Mouse (Mus musculus) heart, adult 18-20 months (tissue): ENCODE measurements at regions not wholly inside any gene's neighbourhood (a gene's known extent, or its start where the extent isn't known, plus 50 kb on each side); places are given as distances from the start of the nearest gene placed in this dataset.

Experiments used
- DNase-seq, 2 experiments: peaks; one replicate each; pipeline ENCODE4 v3.0.0; 2021 to 2022; ENCODE audit warnings: mixed read lengths in 1 of 2

DNA sequence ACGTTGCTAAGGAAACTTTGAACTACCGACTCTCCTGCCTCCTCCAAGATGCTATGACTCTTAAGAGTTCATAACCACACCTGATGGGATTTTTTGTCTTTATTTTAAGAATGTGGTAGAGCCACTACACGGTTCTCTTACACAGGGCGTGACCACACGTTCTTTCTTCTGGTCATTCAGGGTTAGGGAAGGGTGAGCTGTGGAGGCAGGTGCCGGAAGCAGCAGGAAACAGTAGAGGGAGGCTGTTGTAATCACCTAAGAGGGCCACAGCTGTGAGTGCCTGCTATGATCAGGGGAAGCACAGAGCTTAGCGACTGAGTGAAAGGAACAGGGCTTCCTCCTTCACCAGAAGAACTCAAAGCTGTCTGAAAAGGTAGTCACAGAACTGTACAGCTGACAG, 50.6 kb upstream of the Larp1 start:
- DNase-seq, result no peak

DNA sequence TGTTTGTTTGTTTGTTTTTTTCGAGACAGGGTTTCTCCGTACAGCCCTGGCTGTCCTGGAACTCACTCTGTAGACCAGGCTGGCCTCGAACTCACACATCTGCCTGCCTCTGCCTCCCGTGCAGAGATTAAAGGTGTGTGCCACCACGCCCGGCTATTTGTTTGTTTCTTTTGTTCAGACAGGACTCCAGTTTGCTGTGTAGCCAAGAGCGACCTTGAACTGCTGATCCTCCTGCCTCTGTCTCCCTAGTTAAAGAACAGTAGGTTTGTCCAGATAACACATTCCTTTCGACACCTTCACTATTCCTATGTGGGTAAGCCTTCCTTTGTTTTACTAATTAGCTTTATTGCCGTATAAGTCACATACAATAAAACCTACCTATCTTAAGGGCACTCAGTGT, 52.0 kb upstream of the Larp1 start:
- no peak for DNase-seq

DNA sequence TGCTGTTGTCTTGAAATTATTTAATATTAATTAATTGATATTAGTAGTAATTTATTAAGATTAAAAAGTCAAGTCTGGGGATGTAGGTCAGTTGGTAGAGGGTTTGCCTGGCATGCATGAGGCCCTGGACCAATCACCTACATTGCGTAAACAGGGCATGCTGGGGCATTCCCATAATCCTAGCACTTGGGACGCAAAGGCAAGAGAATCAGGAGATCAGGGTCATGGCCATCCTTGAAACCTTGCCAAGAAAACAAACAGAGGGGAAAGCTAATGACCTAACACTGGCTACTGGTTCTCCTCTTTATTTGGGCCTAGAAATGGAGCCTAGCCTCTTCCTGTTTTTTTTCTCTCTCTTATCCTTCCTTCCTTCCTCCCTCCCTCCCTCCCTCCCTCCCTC, 52.8 kb upstream of the Larp1 start:
- DNase-seq, result no peak

DNA sequence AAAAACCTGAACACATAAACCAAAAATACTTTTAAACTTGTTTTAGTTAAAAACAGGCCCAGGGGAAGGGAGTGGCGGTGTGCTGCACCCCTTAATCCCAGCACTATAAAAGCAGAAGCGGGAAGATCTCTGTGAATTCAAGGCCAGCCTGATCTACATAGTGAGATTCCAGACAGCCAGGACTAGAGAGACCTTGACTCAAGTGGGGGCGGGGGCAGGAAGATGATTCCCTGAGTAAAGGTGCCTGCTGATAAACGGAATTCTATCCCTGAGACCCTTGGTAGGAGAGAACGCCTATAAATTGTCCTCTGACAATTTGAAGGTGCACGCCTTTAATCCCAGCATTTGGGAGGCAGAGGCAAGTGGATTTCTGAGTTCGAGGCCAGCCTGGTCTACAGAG, 53.4 kb upstream of the Larp1 start:
- no peak for DNase-seq

DNA sequence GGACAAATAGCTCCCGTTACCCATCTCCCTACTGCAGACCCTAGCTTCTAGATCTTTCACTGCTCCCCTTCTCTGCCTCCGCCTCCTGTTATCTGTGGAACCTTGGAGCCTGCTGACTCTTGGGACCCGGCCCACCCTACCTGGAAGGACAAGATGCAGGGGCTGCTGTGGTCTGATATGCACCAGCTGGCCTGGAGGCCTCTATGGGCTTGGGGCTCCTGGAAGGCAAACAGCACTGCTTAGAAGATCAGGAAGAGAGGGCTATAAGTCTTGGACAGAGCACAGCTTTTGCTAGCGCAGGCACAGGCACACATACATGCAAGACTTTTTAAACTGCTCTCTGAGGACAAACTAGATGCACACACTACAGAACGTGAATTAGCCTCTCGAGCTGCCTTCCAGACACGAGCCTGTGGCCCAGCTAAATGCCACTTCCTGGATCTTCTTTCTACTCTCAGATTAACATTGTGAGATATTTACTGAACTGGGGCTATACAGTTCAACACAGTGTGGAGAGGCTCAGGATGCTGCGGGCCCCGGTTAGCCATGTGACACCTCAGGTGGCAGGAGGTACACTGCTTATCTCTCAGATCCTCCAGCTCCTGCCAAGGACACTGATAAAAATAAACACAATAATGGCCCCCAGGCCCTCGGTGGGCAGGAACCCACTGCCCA, 54.2 kb upstream of the Larp1 start:
- DNase-seq, result no peak

DNA sequence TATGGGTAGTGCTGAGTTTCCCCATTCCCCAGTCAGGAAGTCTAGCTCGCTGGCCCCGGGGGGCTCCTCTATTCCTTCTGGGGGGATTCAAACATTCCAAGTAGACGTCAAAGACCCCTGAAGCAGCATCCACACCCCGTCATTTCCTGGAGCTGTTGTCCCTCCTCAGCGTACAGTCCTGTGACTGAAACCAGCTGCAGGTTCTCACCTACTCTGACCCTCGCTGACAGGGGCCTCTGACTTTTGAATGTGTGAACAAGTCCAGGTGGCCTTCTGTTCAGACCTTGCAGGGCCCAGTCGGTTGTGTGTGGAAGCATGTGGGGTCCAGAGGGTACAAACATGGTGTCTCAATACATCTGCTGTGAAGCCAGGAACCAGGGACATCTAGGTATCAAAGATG, 55.2 kb upstream of the Larp1 start:
- DNase-seq, result no peak

DNA sequence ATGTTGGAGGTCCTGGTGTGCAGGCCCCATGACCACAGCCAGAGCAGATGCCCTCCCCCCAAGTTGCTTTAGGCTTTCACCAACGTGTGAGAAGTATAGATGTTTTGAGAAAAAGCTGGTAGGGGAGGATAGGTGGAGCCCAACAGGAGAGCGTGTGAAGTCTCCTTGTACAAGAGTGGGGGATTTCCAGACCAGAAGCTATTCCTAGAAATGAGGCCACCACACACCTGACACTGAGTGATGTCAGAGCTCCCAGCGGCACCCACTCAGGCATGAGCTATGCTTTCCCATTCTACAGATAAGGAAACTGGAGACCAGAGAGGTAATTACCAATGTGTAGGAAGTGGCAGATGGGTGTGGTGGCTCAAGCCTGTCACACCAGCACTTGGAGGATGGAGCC, 56.2 kb upstream of the Larp1 start:
- DNase-seq, result no peak

DNA sequence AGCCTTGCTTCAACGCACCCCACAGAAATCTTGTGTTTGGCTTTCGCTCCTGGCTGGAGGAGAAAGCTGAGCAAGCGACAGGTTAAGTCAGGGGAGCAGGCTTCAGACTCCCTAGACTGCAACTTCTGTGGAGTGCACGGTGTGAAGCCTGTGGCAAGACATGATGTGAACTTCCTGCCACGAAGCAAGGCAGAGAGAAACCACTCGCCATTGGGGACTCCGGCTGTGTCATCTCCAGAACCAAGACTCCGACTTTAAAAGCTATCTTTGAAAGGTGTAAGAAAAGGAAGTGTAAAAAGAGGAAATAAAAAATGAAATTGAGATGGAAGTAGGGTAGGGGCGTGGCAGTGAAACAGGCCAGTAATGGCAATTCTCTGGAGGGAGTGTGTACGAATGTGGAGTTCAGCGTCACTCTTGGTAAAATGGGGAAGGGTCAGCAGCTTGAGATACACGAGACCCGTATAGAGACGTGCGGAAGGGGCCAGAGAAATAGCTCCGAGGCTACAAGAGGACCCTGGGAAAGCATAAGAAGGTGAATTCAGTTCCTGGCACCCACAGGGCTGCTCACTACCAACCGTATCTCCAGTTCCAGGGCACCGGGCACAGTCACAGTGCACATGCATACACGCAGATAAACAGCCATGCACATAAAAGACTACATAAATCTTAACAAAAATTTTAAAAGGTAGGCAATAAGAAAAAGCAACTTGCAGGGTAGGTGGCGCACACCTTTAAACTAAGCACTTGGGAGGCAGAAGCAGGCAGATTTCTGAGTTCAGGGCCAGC, 57.1 kb upstream of the Larp1 start:
- DNase-seq, result no peak

DNA sequence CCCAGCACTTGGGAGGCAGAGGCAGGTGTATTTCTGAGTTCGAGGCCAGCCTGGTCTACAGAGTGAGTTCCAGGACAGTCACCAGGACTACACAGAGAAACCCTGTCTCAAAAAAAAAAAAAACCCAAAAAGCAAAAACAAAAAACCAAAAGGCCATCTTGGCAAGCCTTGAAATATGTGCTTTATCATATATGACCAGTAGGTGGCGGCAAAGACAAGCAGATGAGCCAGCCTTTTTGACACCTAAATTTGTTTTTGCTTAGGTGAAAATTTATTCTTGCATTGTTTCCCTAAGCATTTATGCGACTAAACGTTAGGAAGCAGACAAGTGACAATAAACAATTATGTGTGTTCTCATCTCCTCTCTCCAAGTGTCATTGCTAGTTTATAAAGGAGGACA, 57.9 kb upstream of the Larp1 start:
- DNase-seq, result peak; percentile 41 to 72

DNA sequence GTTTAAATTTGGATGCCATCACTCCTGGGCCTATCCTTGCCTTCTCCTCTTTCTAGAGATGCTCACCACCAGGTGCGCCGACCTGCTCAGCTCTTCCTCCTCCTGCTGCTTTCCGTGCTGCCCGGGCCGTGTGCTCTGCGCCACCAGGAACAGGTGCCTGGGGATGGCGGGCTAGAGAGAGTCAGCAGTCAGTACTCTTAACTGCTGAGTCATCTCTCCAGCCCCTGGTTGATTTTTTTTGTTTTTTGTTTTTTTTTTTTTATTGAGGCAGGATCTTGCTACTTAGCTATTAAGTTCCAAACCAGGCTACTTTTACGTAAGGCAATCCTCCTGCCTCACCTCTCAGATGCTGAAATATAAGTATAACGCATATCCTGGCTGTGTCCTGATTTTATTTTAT, 59.8 kb upstream of the Larp1 start:
- no peak for DNase-seq

DNA sequence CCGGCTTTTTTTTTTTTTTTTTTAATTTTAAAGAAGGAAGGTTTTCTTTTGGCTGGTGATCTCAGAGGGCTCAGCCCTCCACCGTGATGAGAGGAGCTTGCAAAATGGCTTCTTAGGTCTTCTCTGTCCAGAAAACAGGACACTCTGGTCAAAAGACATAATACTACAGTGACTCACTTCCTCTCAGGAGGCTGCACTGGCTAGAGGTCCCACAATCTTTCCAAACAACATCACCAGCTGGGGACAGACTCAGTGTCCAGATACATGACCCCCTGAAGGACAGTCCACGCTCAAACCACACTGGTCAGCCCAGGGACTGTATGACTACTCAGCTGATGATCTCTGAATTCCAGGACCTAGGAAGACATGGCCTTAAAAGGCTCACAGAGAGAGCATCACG, 61.5 kb upstream of the Larp1 start:
- no peak for DNase-seq

DNA sequence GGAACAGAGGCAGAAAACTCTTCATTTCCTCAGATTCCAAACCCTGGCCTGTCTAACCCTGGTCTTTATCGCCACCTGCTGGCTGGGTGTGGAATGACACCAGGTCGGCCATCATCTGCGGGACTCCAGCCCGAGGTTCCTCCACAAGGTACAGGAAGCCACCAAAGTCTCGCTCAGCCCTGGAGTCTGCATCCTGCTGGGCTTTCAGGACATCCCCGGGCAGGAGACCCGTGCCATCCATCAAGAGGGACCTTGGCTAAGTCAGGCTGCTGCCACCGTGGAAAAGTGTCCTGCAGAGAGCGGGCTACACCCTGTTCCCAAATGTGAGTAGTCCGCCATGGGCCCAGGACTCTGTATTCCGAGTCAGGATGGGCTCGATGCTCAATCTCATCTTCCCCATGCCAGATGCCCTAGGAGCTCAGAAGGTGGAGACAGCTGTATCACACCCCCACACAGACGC, 74.4 kb upstream of the Larp1 start:
- DNase-seq, result peak; percentile 76 to 95

DNA sequence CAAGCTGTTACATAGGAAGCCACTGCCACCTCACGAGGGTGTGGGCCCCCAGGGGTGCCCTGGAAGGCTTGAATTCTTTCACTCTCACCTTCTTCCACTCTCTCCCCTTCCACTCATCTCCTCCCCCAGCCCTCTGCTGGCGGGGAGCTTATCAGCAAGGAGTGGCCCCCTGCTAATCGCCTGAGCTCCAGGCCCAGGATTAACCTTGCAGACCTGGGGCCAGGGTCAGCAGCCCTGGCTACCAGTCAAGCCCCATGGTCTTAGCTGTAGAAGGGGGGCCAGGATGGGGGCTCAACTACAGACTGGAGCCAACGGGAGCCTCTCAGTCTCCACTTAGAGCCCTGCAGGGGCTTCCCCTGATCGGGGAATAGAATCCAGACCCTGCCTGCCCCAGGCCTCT, 75.8 kb upstream of the Larp1 start:
- no peak for DNase-seq

DNA sequence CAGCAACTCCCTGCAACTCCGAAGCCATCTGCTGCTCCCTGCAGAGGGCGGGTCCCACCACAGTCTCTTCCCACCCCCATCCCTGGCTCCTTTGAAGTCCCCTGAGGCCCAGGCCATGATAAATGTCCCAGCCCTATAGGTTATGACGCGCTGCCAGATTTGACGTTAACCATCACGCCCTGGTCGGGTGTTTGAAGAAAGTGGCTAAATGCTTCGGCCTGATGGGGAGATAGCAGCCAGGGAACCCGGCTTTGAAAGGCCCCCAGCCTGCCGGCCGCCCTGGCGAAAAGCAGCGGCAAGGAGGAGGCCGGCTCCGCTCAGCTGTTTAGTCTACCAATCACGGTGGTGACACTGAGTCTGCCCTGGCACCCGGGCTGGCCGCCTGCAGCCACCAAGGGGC, 79.4 kb upstream of the Larp1 start:
- DNase-seq, result no peak

DNA sequence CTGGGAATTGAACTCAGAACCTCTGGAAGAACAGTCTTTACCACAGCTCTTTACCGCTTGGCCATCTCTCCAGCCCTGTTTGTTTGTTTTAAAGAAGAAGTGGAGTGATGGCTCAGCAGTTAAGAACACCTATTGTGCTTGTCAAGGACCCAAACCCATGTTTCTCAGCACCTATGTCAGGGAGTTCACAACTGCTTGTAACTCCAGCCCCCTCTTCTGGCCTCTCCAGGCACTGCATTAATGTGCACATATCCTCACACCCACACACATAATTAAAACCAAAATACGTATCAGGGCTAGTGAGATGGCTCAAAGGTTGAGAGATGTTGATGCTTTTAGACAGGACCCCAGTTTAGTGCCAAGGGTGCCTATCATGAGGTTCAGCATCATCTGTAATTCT, 87.6 kb upstream of the Hand1 start:
- DNase-seq, result no peak

DNA sequence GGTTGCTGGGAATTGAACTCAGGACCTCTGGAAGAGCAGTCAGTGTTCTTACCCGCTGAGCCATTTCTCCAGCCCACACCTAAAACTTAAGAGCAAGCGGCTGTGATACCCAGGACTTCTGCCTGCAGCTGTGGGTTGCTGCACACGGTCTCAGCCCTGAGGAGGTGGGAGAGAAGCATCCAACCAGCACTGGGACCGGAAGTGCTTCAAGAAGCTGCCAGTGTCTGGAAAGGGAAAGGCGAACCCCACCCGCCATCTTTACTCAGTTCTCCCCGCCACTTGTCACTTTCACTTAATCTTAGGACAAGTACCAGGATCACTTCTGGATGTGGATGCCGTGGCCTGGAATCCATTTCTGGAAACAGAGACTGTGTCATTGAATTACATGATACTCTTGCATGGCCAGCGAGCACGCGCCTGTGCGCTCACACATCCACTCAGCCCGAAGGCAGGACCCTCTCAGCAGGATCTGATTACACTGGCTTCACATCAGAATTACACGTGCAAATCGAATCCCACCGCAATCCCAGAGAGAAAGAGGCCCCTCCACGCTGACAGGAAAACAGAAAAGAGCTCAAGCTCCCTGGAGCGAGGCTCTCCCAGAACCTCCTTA, 85.9 kb upstream of the Hand1 start:
- no peak for DNase-seq

DNA sequence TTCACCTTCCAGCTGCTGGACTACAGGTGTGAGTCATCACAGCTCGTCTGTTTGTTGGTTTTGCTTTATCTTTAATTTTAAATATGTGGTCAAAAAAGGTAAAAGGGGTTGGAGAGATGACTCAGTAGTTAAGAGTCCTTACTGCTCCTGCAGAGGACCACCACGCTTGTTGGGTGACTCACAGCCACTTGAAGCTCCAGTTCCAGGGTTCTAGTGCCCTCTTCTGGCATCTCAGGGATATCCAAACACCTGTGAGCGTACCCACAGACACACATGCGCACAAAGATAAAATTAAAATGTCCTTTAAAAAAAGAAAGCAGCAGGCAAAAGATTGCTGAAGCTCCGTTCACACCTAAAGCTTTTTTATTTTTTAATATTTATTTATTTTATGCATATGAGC, 85.4 kb upstream of the Hand1 start:
- DNase-seq, result no peak

DNA sequence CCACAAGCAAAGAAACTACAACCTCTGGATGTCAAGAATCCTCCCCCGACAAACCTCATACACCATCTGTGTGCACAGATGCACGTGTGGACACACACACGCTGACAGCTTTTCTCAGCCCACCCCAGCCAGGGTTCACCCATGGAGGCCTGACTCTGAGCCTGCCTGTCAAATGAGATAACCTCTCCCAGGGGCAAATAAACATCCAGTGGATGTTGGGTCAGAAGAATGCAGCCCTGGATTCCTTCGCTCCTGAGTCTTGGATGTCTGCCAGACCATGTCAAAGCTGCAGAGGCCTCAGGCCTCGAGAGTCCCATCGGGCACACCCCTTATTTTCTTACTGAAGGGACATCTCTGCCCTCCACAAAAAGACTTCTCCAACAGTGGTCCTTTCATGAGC, 83.4 kb upstream of the Hand1 start:
- DNase-seq, result no peak

DNA sequence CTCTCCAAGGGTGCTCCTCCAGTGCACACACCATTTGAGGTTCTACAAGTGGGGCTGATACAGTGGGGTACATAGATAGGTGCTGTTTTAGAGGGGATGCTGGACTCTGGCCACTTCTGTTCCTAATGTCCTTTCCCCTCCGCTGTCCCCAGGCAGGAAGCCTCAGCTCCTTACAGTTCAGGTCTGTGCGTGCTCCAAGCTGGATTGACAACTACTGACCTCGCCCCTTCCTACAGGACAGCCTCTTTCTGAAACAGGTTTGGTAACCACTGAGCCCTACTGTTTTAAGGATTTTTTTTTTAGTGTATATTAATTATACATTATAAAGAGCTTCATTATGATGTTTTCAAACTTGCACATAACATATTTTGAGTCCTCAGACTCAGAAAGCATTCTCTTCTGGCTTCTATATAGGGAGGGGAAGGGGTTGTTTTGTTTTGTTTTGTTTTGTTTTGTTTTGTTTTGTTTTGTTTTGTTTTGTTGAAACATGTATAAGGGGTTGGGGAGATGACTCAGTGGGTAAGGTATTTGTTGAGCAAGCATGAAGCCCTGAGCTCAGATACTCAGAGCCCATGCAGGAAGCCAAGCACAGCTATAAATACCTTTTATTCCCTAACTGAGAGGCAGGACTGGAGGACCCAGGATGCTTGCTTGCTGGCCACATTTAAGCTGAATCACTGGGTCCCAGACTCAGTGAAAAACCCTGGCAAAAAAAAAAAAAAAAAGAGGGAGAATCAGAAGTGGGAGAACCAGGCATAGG, 81.4 kb upstream of the Hand1 start:
- no peak for DNase-seq

DNA sequence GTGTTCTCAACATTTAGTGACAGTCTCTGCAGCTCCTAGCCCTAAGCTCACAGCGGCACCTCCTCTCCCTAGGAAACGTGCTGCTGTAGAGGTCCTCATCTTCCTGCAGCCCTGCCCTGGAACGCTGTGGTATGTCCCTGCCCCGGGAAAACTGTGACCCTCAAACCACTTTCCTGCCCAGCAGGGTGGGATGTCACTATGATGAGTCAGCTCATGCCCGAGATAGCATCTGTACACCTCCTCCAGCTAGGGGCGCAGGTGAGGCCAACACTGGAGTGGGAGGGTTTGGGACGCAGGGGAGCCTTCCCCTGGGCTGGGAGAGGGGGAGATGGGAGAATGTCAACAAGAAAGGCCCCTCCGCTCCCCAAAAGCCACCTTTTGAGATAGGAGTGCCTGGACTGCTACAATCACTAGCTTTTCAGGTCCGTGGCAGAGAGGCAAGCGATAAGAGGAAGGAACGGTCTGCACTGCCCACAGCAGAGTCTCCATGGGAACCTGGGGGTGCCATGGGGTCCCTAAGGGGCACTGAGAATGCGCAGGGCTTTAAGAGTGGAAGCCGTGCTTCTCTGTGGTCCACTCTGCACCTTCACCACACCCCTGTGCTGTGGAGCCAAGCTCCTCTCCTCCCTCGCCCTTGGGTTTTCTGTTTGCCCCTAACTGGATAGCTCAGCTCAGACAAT, 80.5 kb upstream of the Hand1 start:
- no peak for DNase-seq

DNA sequence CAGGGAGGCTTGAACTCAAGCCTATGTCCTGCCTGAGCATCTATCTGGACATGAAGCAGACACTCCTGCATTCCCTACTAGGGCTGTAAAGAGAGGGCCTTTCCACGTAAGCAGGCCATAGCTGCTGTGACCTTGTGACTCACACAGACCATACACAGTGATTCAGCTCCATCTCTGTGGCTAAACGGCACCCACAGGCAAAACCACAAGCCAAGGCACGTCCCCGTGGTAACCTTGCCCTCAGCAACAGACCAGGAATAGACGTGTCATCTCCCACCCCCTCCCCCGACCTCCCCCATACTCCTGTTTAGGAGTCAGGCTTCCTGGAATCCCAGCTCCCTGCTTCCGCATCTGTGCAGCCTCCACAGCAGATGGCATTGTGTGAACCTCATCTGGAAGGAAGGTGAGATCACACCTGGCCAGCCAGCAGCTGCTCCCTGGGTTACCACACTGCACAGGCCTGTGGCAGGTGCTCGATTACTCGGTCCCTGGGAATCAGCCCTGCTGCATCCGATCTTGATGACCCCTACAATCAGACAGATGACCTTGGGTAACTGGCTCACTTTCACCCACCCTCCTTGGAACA, 79.2 kb upstream of the Hand1 start:
- DNase-seq, result no peak

DNA sequence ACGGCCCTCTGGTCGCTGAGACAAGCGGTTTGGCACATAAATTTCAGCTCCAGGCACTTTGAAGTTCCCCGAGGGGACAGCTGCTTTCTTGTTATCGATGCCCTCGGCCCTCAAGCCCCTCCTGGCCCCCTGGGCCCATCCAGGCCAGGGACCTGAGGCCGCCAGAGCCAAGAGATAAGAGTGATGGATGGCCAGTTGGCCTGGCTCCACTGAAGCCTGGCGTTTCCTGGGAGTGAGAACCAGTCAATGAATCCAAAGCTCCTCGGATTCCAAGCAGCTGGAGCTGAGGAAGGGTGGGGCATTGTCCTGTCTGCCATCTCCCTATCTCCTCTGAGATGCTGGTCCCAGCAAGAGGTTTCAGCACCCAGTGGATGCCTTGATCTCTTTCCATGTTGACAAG, 71.6 kb upstream of the Hand1 start:
- DNase-seq, result no peak
